Mouse (Mus musculus) gonadal fat pad, adult 2 months (tissue): Measurements from ENCODE around the gene Trim69. TPM values are rescaled to one million over a fixed set of nuclear protein-coding genes. Genes with fewer than 3 reads are reported as not detected.
"Not testable (repeated sequence)": the region's sequence is repeated elsewhere in the genome, so short reads cannot be mapped to it uniquely, and the experiment has no call there.

Source experiments
- DNase-seq: peaks from one replicate; pipeline ENCODE4 v3.0.0-alpha.2; 2012; ENCODE audit warnings: low read depth
- polyA plus RNA-seq: library from polyadenylated mRNA; depleted of rRNA; stranded (reverse); fragments of >200 nt; gene quantifications from 2 replicates; pipeline ENCODE4 v1.2.3, GENCODE M21; 2012; rRNA removed

Trim69 gene
- polyA plus RNA-seq, 1 experiment = 0.15 TPM

- no peak for DNase-seq
Observed at GRCm38 (mm10) chr2:122210534-122211228, 50.2 kb downstream of the Trim69 start.

- not testable (repeated sequence) for DNase-seq
Observed at GRCm38 (mm10) chr2:122217075-122217474, 56.6 kb downstream of the Trim69 start.

- DNase-seq = no peak
Observed at GRCm38 (mm10) chr2:122218234-122218633, 57.7 kb downstream of the Trim69 start.

GRCm38 (mm10) chr2:122221378-122221777, 60.9 kb downstream of the Trim69 start:
- DNase-seq = no peak

- DNase-seq = no peak
Observed at GRCm38 (mm10) chr2:122221798-122222197, 61.3 kb downstream of the Trim69 start.

GRCm38 (mm10) chr2:122222272-122222671, 61.8 kb downstream of the Trim69 start:
- no peak for DNase-seq

- no peak for DNase-seq
Observed at GRCm38 (mm10) chr2:122223654-122224053, 63.2 kb downstream of the Trim69 start.

Other genes with a start within 250 kb of the Trim69 start
- gene Ctdspl2, start 204.7 kb upstream of the Trim69 start, polyA plus RNA-seq = 6.5 and 7.5 TPM in 2 replicates
- not detected in 2 replicates for gene Mageb3, start 204.6 kb upstream of the Trim69 start, polyA plus RNA-seq
- gene Eif3j1, start 132.2 kb upstream of the Trim69 start, polyA plus RNA-seq = 4.0 and 6.4 TPM in 2 replicates
- gene Spg11, start 42.3 kb upstream of the Trim69 start, polyA plus RNA-seq = 12.1 and 17.1 TPM in 2 replicates
- 997 and 1,419 TPM in 2 replicates for gene B2m, start 13.0 kb upstream of the Trim69 start, polyA plus RNA-seq
- gene Patl2, start 25.5 kb downstream of the Trim69 start, polyA plus RNA-seq = 0.13 and 0.38 TPM in 2 replicates
- not detected in 2 replicates for gene Terb2, start 25.6 kb downstream of the Trim69 start, polyA plus RNA-seq
- 30.6 and 31.2 TPM in 2 replicates for gene Sord, start 74.0 kb downstream of the Trim69 start, polyA plus RNA-seq
- 0.56 and 0.57 TPM in 2 replicates for gene Duox2, start 137.7 kb downstream of the Trim69 start, polyA plus RNA-seq
- 0.30 and 0.32 TPM in 2 replicates for gene Duoxa2, start 138.2 kb downstream of the Trim69 start, polyA plus RNA-seq
- 2.1 and 7.9 TPM in 2 replicates for gene Duoxa1, start 153.0 kb downstream of the Trim69 start, polyA plus RNA-seq
- gene Duox1, start 155.0 kb downstream of the Trim69 start, polyA plus RNA-seq = 0.08 and 0.39 TPM in 2 replicates
- gene Shf, start 208.5 kb downstream of the Trim69 start, polyA plus RNA-seq = 12.9 and 15.7 TPM in 2 replicates